Mouse (Mus musculus): ENCODE measurements at regions not wholly inside any gene's neighbourhood (a gene's known extent, or its start where the extent isn't known, plus 50 kb on each side); places are given as distances from the start of the nearest gene placed in this dataset.

- ATAC-seq (ENCODE audit: low read depth) = no peak
- WGBS = 84% methylated on average over 6 of the region's 6 CpGs
Observed at GRCm38 (mm10) chr1:92726341-92726740, 77.7 kb upstream of the Otos start.

GRCm38 (mm10) chr1:92724135-92724534, 75.5 kb upstream of the Otos start:
- Histone ChIP-seq H3K27me3 (no peaks in the 10 kb centered on the region), H3K9me3 (no peaks in the 10 kb centered on the region), H3K9ac (no peak overlapping the region), H3K27ac (replicated peaks) (no peak overlapping the region), H3K4me3 (no peak overlapping the region), H3K4me1 (replicated peaks) (no peaks in the 10 kb centered on the region), H3K36me3 (no peaks in the 10 kb centered on the region), H3K4me2 (no peak overlapping the region)
- 74% methylated on average over 3 of the region's 3 CpGs for WGBS
- no peak for ATAC-seq (ENCODE audit: low read depth)

More at GRCm38 (mm10) chr1:92726341-92726740, 77.7 kb upstream of the Otos start:
- no peak overlapping the region for H3K27ac ChIP-seq (replicated peaks)
- H3K4me2 ChIP-seq = no peak overlapping the region
- no peaks in the 10 kb centered on the region for H3K9me3 ChIP-seq
- no peak overlapping the region for H3K9ac ChIP-seq
- H3K27me3 ChIP-seq = no peaks in the 10 kb centered on the region
- no peaks in the 10 kb centered on the region for H3K4me1 ChIP-seq (replicated peaks)
- no peaks in the 10 kb centered on the region for H3K36me3 ChIP-seq
- H3K4me3 ChIP-seq = no peak overlapping the region

- Histone ChIP-seq H3K4me1 (replicated peaks) (peaks cover 5% of the 10 kb centered on the region; the same call in 1 of the 2 replicates), H3K9ac (no peak overlapping the region), H3K27me3 (no peaks in the 10 kb centered on the region), H3K36me3 (no peaks in the 10 kb centered on the region), H3K4me3 (no peak overlapping the region), H3K27ac (replicated peaks) (no peak overlapping the region), H3K9me3 (no peaks in the 10 kb centered on the region), H3K4me2 (no peak overlapping the region)
- no peak for ATAC-seq (ENCODE audit: low read depth)
- 62% methylated on average over 10 of the region's 10 CpGs for WGBS
Observed at GRCm38 (mm10) chr1:92720567-92720966, 71.9 kb upstream of the Otos start.

- no peak overlapping the region for H3K4me3 ChIP-seq
- H3K27ac ChIP-seq (replicated peaks) = no peak overlapping the region
- H3K27me3 ChIP-seq = no peaks in the 10 kb centered on the region
- ATAC-seq (ENCODE audit: low read depth) = no peak
- no peaks in the 10 kb centered on the region for H3K36me3 ChIP-seq
- no peak overlapping the region for H3K9ac ChIP-seq
- no peaks in the 10 kb centered on the region for H3K9me3 ChIP-seq
- peaks cover 12% of the 10 kb centered on the region for H3K4me1 ChIP-seq (replicated peaks)
- 95% methylated on average over 6 of the region's 6 CpGs for WGBS
- no peak overlapping the region for H3K4me2 ChIP-seq
Observed at GRCm38 (mm10) chr1:92719864-92720263, 71.2 kb upstream of the Otos start.

GRCm38 (mm10) chr1:92718108-92718507, 69.5 kb upstream of the Otos start:
- no peaks in the 10 kb centered on the region for H3K36me3 ChIP-seq
- H3K27ac ChIP-seq (replicated peaks) = no peak overlapping the region
- 81% methylated on average over 4 of the region's 4 CpGs for WGBS
- no peak for ATAC-seq (ENCODE audit: low read depth)
- no peaks in the 10 kb centered on the region for H3K9me3 ChIP-seq
- no peak overlapping the region for H3K4me2 ChIP-seq
- peaks cover 20% of the 10 kb centered on the region for H3K4me1 ChIP-seq (replicated peaks)
- no peak overlapping the region for H3K9ac ChIP-seq
- no peak overlapping the region for H3K4me3 ChIP-seq
- no peaks in the 10 kb centered on the region for H3K27me3 ChIP-seq

GRCm38 (mm10) chr1:92714725-92715324, 66.2 kb upstream of the Otos start:
- WGBS = 30% methylated on average over 9 of the region's 9 CpGs
- peak; percentile 64 for ATAC-seq (ENCODE audit: low read depth)
- Histone ChIP-seq H3K9me3 (no peaks in the 10 kb centered on the region), H3K4me1 (replicated peaks) (peaks cover 20% of the 10 kb centered on the region), H3K27ac (replicated peaks) (peak overlapping the region; percentile 55), H3K4me2 (no peak overlapping the region), H3K27me3 (no peaks in the 10 kb centered on the region), H3K9ac (no peak overlapping the region), H3K36me3 (no peaks in the 10 kb centered on the region), H3K4me3 (no peak overlapping the region)

- no peaks in the 10 kb centered on the region for H3K36me3 ChIP-seq
Observed at GRCm38 (mm10) chr1:92712366-92712765, 63.7 kb upstream of the Otos start.

GRCm38 (mm10) chr1:92710321-92710839, 61.7 kb upstream of the Otos start:
- no peak overlapping the region for H3K4me3 ChIP-seq
- no peaks in the 10 kb centered on the region for H3K36me3 ChIP-seq
- no peak overlapping the region for H3K9ac ChIP-seq
- ATAC-seq (ENCODE audit: low read depth) = no peak
- no peaks in the 10 kb centered on the region for H3K9me3 ChIP-seq
- H3K27me3 ChIP-seq = no peaks in the 10 kb centered on the region
- peaks cover 22% of the 10 kb centered on the region for H3K4me1 ChIP-seq (replicated peaks)
- 90% methylated on average over 2 of the region's 2 CpGs for WGBS
- no peak overlapping the region for H3K27ac ChIP-seq (replicated peaks)
- no peak overlapping the region for H3K4me2 ChIP-seq

More at GRCm38 (mm10) chr1:92712366-92712765, 63.7 kb upstream of the Otos start:
- Histone ChIP-seq H3K9ac (no peak overlapping the region), H3K4me2 (no peak overlapping the region), H3K9me3 (no peaks in the 10 kb centered on the region), H3K27ac (replicated peaks) (no peak overlapping the region), H3K4me3 (no peak overlapping the region), H3K27me3 (no peaks in the 10 kb centered on the region), H3K4me1 (replicated peaks) (peaks cover 28% of the 10 kb centered on the region)
- 85% methylated on average over 8 of the region's 8 CpGs for whole genome bisulfite sequencing
- ATAC-seq (ENCODE audit: low read depth) = no peak

GRCm38 (mm10) chr1:92709190-92709850, 60.7 kb upstream of the Otos start:
- Histone ChIP-seq H3K4me2 (no peak overlapping the region), H3K9me3 (no peaks in the 10 kb centered on the region), H3K27me3 (no peaks in the 10 kb centered on the region), H3K4me3 (no peak overlapping the region), H3K9ac (no peak overlapping the region), H3K36me3 (no peaks in the 10 kb centered on the region), H3K27ac (replicated peaks) (no peak overlapping the region), H3K4me1 (replicated peaks) (peaks cover 11% of the 10 kb centered on the region)
- 73% methylated on average over 14 of the region's 14 CpGs for WGBS
- no peak for ATAC-seq (ENCODE audit: low read depth)

- Histone ChIP-seq H3K4me2 (no peak overlapping the region), H3K27me3 (no peaks in the 10 kb centered on the region), H3K4me1 (replicated peaks) (peaks cover 8% of the 10 kb centered on the region), H3K9me3 (no peaks in the 10 kb centered on the region), H3K9ac (no peak overlapping the region), H3K27ac (replicated peaks) (no peak overlapping the region), H3K36me3 (no peaks in the 10 kb centered on the region), H3K4me3 (no peak overlapping the region)
- 90% methylated on average over 19 of the region's 19 CpGs for WGBS
- no peak for ATAC-seq (ENCODE audit: low read depth)
Observed at GRCm38 (mm10) chr1:92707917-92708897, 59.6 kb upstream of the Otos start.

- Histone ChIP-seq H3K36me3 (no peaks in the 10 kb centered on the region), H3K27me3 (no peaks in the 10 kb centered on the region), H3K4me2 (no peak overlapping the region), H3K4me3 (no peak overlapping the region), H3K4me1 (replicated peaks) (peaks cover 8% of the 10 kb centered on the region), H3K9ac (no peak overlapping the region), H3K27ac (replicated peaks) (no peak overlapping the region), H3K9me3 (no peaks in the 10 kb centered on the region)
- no peak for ATAC-seq (ENCODE audit: low read depth)
- 59% methylated on average over 2 of the region's 2 CpGs for WGBS
Observed at GRCm38 (mm10) chr1:92707441-92707840, 58.8 kb upstream of the Otos start.

GRCm38 (mm10) chr1:92703903-92704302, 55.3 kb upstream of the Otos start:
- H3K9ac ChIP-seq = no peak overlapping the region
- no peak overlapping the region for H3K4me2 ChIP-seq
- H3K27me3 ChIP-seq = no peaks in the 10 kb centered on the region; the same call in 1 of the 2 replicates
- no peaks in the 10 kb centered on the region for H3K36me3 ChIP-seq
- H3K4me1 ChIP-seq (replicated peaks) = peaks cover 10% of the 10 kb centered on the region
- 89% methylated on average over 12 of the region's 12 CpGs for WGBS
- ATAC-seq (ENCODE audit: low read depth) = no peak
- no peak overlapping the region for H3K27ac ChIP-seq (replicated peaks)
- H3K4me3 ChIP-seq = no peak overlapping the region
- H3K9me3 ChIP-seq = no peaks in the 10 kb centered on the region

All from neural tube, embryonic 13.5 days (tissue).